Mouse (Mus musculus): Measurements from ENCODE around the gene Nkx3-2.

GRCm38 (mm10) chr5:41767296-41768200 lies 3.2 kb upstream of the Nkx3-2 start:
- TF ChIP-seq ZNF384 (IDR thresholded peaks at IDR 0.05; ENCODE audit: low read depth, low read length) (no peak), MAFK (IDR thresholded peaks at IDR 0.05; ENCODE audit: insufficient read depth, low read depth, low read length) (no peak), CHD2 (IDR thresholded peaks at IDR 0.05; ENCODE audit: low read depth, low read length) (no peak)
